Mouse (Mus musculus) forebrain, embryonic 14.5 days (tissue): ENCODE data around the gene Gnat3. TPM values are rescaled to one million over a fixed set of nuclear protein-coding genes. Genes with fewer than 3 reads are reported as not detected.
"Not testable (repeated sequence)": the region's sequence is repeated elsewhere in the genome, so short reads cannot be mapped to it uniquely, and the experiment has no call there.

Experiments used
- ATAC-seq: fragments of 200-750 bp; cut with Nextera tagmentation; 2 replicates; pipeline ENCODE4 v1.8.0; 2017; ENCODE audit warnings: mild to moderate bottlenecking, moderate library complexity
- DNase-seq: peaks from one replicate; pipeline ENCODE4 v3.0.0-alpha.2; 2015; ENCODE audit warnings: low spot score
- H3K27ac ChIP-seq: fragments of 300-500 bp; sonication (generic); 2 replicates; pipeline ENCODE4 v1.5.1; 2014; ENCODE audit warnings: low read depth, mild to moderate bottlenecking, control low read depth, low read length, moderate library complexity
- H3K27me3 ChIP-seq: fragments of 300-500 bp; sonication (generic); replicated peaks from 2 replicates; pipeline ENCODE4 v1.6.1; 2014; ENCODE audit warnings: low read length, control low read depth, mixed read lengths; ENCODE audit not compliant: control insufficient read depth, insufficient read depth
- H3K36me3 ChIP-seq: fragments of 300-500 bp; sonication (generic); 2 replicates; pipeline ENCODE4 v1.6.1; 2014; ENCODE audit warnings: low read length, control low read depth; ENCODE audit not compliant: control insufficient read depth, insufficient read depth
- H3K4me1 ChIP-seq: fragments of 300-500 bp; sonication (generic); 2 replicates; pipeline ENCODE4 v1.6.1; 2014; ENCODE audit warnings: antibody characterized with exemption, low read length, control low read depth; ENCODE audit not compliant: control insufficient read depth, insufficient read depth
- H3K4me2 ChIP-seq: fragments of 300-500 bp; sonication (generic); 2 replicates; pipeline ENCODE4 v1.6.1; 2014; ENCODE audit warnings: mild to moderate bottlenecking, control low read depth, low read length
- H3K4me3 ChIP-seq: fragments of 300-500 bp; sonication (generic); 2 replicates; pipeline ENCODE4 v1.5.1; 2014; ENCODE audit warnings: low read depth, low read length, control low read depth
- H3K9ac ChIP-seq: fragments of 300-500 bp; sonication (generic); 2 replicates; pipeline ENCODE4 v1.6.1; 2014; ENCODE audit warnings: mild to moderate bottlenecking, low read length, control low read depth, moderate library complexity
- H3K9me3 ChIP-seq: fragments of 300-500 bp; sonication (generic); replicated peaks from 2 replicates; pipeline ENCODE4 v1.6.1; 2016; ENCODE audit warnings: low read length, control low read depth, mixed read lengths; ENCODE audit not compliant: control insufficient read depth
- WGBS: fragments of 180-500 bp; shearing (Covaris S2); extraction: QIAGEN DNeasy Blood & Tissue Kit; methylation state at CpG from one replicate; pipeline ENCODE4 v1.1.7; 2014; 5-methylcytosine and 5-hydroxymethylcytosine counted together
- polyA plus RNA-seq: library from polyadenylated mRNA; unstranded; fragments of >200 nt; fragmentation: Nextera tagmentation; extraction: Ambion mirVana; gene quantifications from 2 replicates; pipeline ENCODE4 v1.2.1, GENCODE M21; 2014

The Gnat3 gene
- polyA plus RNA-seq, result not detected in 2 replicates

GRCm38 (mm10) chr5:17962249-17962648 lies at the start of gene Gnat3:
TSS of gene Gnat3 (plus strand) at chr5:17962549.
- Histone ChIP-seq H3K4me2 (no peak within 1 kb of the TSS), H3K36me3 (no peaks in the 10 kb centered on the region), H3K27ac (no peak within 1 kb of the TSS), H3K9ac (no peak within 1 kb of the TSS), H3K4me1 (no peaks in the 10 kb centered on the region), H3K4me3 (no peak within 1 kb of the TSS), H3K27me3 (no peaks in the 10 kb centered on the region), H3K9me3 (no peaks in the 10 kb centered on the region)
- 94% methylated on average over 5 of the region's 5 CpGs for WGBS
- no peak for DNase-seq
- ATAC-seq, result no peak

- ATAC-seq, result no peak
- no peak overlapping the region for H3K9ac ChIP-seq
- H3K27ac ChIP-seq, result no peak overlapping the region
- no peak overlapping the region for H3K4me3 ChIP-seq
- no peak overlapping the region for H3K4me2 ChIP-seq
- no peaks in the 10 kb centered on the region for H3K27me3 ChIP-seq
- no peak for DNase-seq
- H3K36me3 ChIP-seq, result no peaks in the 10 kb centered on the region
- whole genome bisulfite sequencing, result 87% methylated on average over 5 of the region's 5 CpGs
- H3K4me1 ChIP-seq, result no peaks in the 10 kb centered on the region
- no peaks in the 10 kb centered on the region for H3K9me3 ChIP-seq
Measured at GRCm38 (mm10) chr5:17918966-17919365, 43.4 kb upstream of the Gnat3 start.

- no peak overlapping the region for H3K4me3 ChIP-seq
- H3K4me1 ChIP-seq, result no peaks in the 10 kb centered on the region
- DNase-seq (no peak), ATAC-seq (no peak)
- no peak overlapping the region for H3K9ac ChIP-seq
- H3K27ac ChIP-seq, result no peak overlapping the region
- H3K27me3 ChIP-seq, result no peaks in the 10 kb centered on the region
- no peaks in the 10 kb centered on the region for H3K9me3 ChIP-seq
- H3K4me2 ChIP-seq, result no peak overlapping the region
- 86% methylated on average over 3 of the region's 3 CpGs for WGBS
- no peaks in the 10 kb centered on the region for H3K36me3 ChIP-seq
Measured at GRCm38 (mm10) chr5:17923648-17924047, 38.7 kb upstream of the Gnat3 start.

- Histone ChIP-seq H3K4me1 (no peaks in the 10 kb centered on the region), H3K36me3 (no peaks in the 10 kb centered on the region), H3K4me3 (no peak overlapping the region), H3K9me3 (no peaks in the 10 kb centered on the region), H3K4me2 (no peak overlapping the region), H3K27me3 (no peaks in the 10 kb centered on the region), H3K9ac (no peak overlapping the region), H3K27ac (no peak overlapping the region)
- DNase-seq (no peak), ATAC-seq (no peak)
- 71% methylated on average over 2 of the region's 2 CpGs for WGBS
Measured at GRCm38 (mm10) chr5:17924085-17924518, 38.2 kb upstream of the Gnat3 start.

GRCm38 (mm10) chr5:17928471-17928870 lies 33.9 kb upstream of the Gnat3 start:
- WGBS, result 35% methylated on average over 4 of the region's 4 CpGs
- H3K9ac ChIP-seq, result no peak overlapping the region
- ATAC-seq, result no peak; the same call in 1 of the 2 replicates
- H3K4me2 ChIP-seq, result no peak overlapping the region
- H3K27me3 ChIP-seq, result no peaks in the 10 kb centered on the region
- H3K36me3 ChIP-seq, result no peaks in the 10 kb centered on the region
- H3K9me3 ChIP-seq, result no peaks in the 10 kb centered on the region
- no peak overlapping the region for H3K4me3 ChIP-seq
- no peak overlapping the region for H3K27ac ChIP-seq
- H3K4me1 ChIP-seq, result no peaks in the 10 kb centered on the region
- DNase-seq, result no peak

- 58% methylated on average over 7 of the region's 7 CpGs for WGBS
- DNase-seq (no peak), ATAC-seq (no peak)
- no peak overlapping the region for H3K4me3 ChIP-seq
- H3K4me2 ChIP-seq, result no peak overlapping the region
- no peak overlapping the region for H3K9ac ChIP-seq
- H3K4me1 ChIP-seq, result no peaks in the 10 kb centered on the region
- H3K36me3 ChIP-seq, result no peaks in the 10 kb centered on the region
- H3K9me3 ChIP-seq, result no peaks in the 10 kb centered on the region
- no peaks in the 10 kb centered on the region for H3K27me3 ChIP-seq
- H3K27ac ChIP-seq, result no peak overlapping the region
Measured at GRCm38 (mm10) chr5:17929006-17929567, 33.3 kb upstream of the Gnat3 start.

- H3K9me3 ChIP-seq, H3K36me3 ChIP-seq, H3K4me3 ChIP-seq, H3K9ac ChIP-seq, DNase-seq, H3K4me2 ChIP-seq, H3K27ac ChIP-seq, H3K27me3 ChIP-seq, H3K4me1 ChIP-seq, ATAC-seq: not testable (repeated sequence)
- WGBS, result 97% methylated on average over 2 of the region's 2 CpGs
Measured at GRCm38 (mm10) chr5:17931588-17931987, 30.8 kb upstream of the Gnat3 start.

- Histone ChIP-seq H3K4me2 (no peak overlapping the region), H3K27me3 (no peaks in the 10 kb centered on the region), H3K9me3 (no peaks in the 10 kb centered on the region), H3K36me3 (no peaks in the 10 kb centered on the region), H3K4me1 (no peaks in the 10 kb centered on the region), H3K9ac (no peak overlapping the region), H3K4me3 (no peak overlapping the region), H3K27ac (no peak overlapping the region)
- no peak for ATAC-seq
- 38% methylated on average over 1 of the region's 1 CpGs for WGBS
- no peak for DNase-seq
Measured at GRCm38 (mm10) chr5:17934501-17934900, 27.8 kb upstream of the Gnat3 start.

- no peak overlapping the region for H3K4me2 ChIP-seq
- no peak for DNase-seq
Measured at GRCm38 (mm10) chr5:17938170-17938939, 24.0 kb upstream of the Gnat3 start.

More at GRCm38 (mm10) chr5:17938170-17938939, 24.0 kb upstream of the Gnat3 start:
- no peak for ATAC-seq
- no peaks in the 10 kb centered on the region for H3K36me3 ChIP-seq
- no peak overlapping the region for H3K27ac ChIP-seq
- no peak overlapping the region for H3K9ac ChIP-seq
- H3K4me1 ChIP-seq, result no peaks in the 10 kb centered on the region
- 78% methylated on average over 1 of the region's 1 CpGs for WGBS
- H3K4me3 ChIP-seq, result no peak overlapping the region
- no peaks in the 10 kb centered on the region for H3K9me3 ChIP-seq
- H3K27me3 ChIP-seq, result no peaks in the 10 kb centered on the region
